Mouse (Mus musculus) lung, embryonic 16.5 days (tissue): ENCODE measurements at regions not wholly inside any gene's neighbourhood (a gene's known extent, or its start where the extent isn't known, plus 50 kb on each side); places are given as distances from the start of the nearest gene placed in this dataset.
A peak's percentile ranks its signal among the peaks of the same experiment; 100 is the strongest.

Experiments
- ATAC-seq: fragments of 200-750 bp; cut with Nextera tagmentation; 2 replicates; pipeline ENCODE4 v1.8.0; 2017; ENCODE audit warnings: low read depth, mild to moderate bottlenecking, moderate library complexity
- H3K27ac ChIP-seq: fragments of 300-500 bp; sonication (generic); 2 replicates; pipeline ENCODE4 v1.5.1; 2014; ENCODE audit warnings: mild to moderate bottlenecking, control low read depth, low read length
- H3K27me3 ChIP-seq: fragments of 300-500 bp; sonication (generic); 2 replicates; pipeline ENCODE4 v1.6.1; 2014; ENCODE audit warnings: low read depth, low read length, mixed read lengths; ENCODE audit not compliant: control insufficient read depth, insufficient read depth
- H3K36me3 ChIP-seq: fragments of 300-500 bp; sonication (generic); 2 replicates; pipeline ENCODE4 v1.6.1; 2014; ENCODE audit warnings: low read length; ENCODE audit not compliant: control insufficient read depth, insufficient read depth
- H3K4me1 ChIP-seq: fragments of 300-500 bp; sonication (generic); replicated peaks from 2 replicates; pipeline ENCODE4 v1.6.1; 2014; ENCODE audit warnings: low read length, mixed read lengths; ENCODE audit not compliant: control insufficient read depth, insufficient read depth
- H3K4me2 ChIP-seq: fragments of 300-500 bp; sonication (generic); 2 replicates; pipeline ENCODE4 v1.6.1; 2014; ENCODE audit warnings: low read depth, low read length, control low read depth
- H3K4me3 ChIP-seq: fragments of 300-500 bp; sonication (generic); 2 replicates; pipeline ENCODE4 v1.5.1; 2014; ENCODE audit warnings: mild to moderate bottlenecking, low read length, control low read depth
- H3K9ac ChIP-seq: fragments of 300-500 bp; sonication (generic); 2 replicates; pipeline ENCODE4 v1.6.1; 2014; ENCODE audit warnings: low read length, control low read depth
- H3K9me3 ChIP-seq: fragments of 300-500 bp; sonication (generic); 2 replicates; pipeline ENCODE4 v1.6.1; 2016; ENCODE audit warnings: low read length; ENCODE audit not compliant: control insufficient read depth
- WGBS: fragments of 180-500 bp; shearing (Covaris S2); extraction: QIAGEN DNeasy Blood & Tissue Kit; methylation state at CpG from one replicate; pipeline ENCODE4 v1.1.7; 2014; 5-methylcytosine and 5-hydroxymethylcytosine counted together

DNA sequence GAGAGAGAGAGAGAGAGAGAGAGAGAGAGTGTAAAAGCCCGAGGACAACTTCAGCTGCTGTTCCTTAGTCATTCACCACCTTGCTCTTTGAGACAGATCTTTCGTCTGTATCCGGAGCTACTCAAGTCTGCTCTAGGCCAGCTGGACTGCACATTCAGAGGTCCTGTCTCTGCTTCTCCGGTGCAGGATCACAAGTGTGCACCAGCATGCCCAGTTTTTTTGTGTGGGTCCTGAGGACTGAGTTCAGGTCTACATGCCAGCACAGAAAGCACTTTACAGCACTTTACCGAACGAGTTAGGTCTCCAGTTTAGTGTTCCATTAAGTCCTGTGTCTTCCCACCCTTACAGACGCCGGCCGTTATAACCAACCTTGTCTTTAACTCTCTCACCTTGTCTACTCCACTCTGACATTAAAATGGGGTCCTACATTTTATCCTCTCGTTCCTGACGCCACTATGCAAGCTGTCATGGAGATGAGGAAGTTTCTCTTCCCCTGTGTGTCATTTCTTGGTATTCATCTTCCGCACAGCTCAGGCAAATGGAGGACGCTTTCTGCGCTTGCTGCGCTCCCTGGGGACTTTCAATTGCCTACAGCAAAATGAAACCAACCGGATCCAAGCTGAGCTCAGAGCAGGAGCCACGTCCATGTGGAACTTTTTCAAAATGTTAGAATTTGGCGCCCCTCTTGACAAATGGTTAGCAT, 249.5 kb downstream of the Ankrd50 start:
- no peaks in the 10 kb centered on the region for H3K27me3 ChIP-seq
- peaks cover 13% of the 10 kb centered on the region for H3K4me1 ChIP-seq
- no peak overlapping the region for H3K27ac ChIP-seq
- H3K9ac ChIP-seq: no peak overlapping the region
- ATAC-seq: no peak
- 69% methylated on average over 18 of the region's 18 CpGs for WGBS
- no peaks in the 10 kb centered on the region for H3K9me3 ChIP-seq
- H3K4me3 ChIP-seq: peak overlapping the region; percentile 10; the same call in 1 of the 2 replicates
- peak overlapping the region; percentile 32 for H3K4me2 ChIP-seq
- H3K36me3 ChIP-seq: no peaks in the 10 kb centered on the region

DNA sequence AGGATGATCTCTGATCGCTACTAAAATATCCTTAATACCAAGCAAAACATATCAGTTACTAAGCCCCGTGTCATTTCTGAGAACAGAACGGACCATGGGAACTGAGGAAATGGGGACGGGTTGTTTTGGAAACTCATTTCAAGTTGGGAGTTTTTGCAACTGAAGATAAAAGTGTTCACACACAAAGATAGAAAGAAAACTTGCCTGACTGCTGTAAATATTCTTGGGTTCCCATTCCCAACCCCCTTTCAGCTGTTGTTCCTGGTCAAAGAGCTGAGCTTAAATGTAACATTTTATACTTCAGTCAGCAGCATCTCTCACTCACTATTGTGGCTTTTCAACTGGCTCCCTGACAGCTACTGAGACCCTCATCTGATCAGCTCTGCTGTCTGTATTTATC, 250.1 kb downstream of the Ankrd50 start:
- no peak for ATAC-seq
- 48% methylated on average over 4 of the region's 4 CpGs for WGBS
- Histone ChIP-seq H3K27me3 (no peaks in the 10 kb centered on the region), H3K4me2 (no peak overlapping the region), H3K4me3 (no peak overlapping the region), H3K27ac (no peak overlapping the region), H3K9me3 (no peaks in the 10 kb centered on the region), H3K9ac (no peak overlapping the region), H3K4me1 (peaks cover 13% of the 10 kb centered on the region), H3K36me3 (no peaks in the 10 kb centered on the region)

DNA sequence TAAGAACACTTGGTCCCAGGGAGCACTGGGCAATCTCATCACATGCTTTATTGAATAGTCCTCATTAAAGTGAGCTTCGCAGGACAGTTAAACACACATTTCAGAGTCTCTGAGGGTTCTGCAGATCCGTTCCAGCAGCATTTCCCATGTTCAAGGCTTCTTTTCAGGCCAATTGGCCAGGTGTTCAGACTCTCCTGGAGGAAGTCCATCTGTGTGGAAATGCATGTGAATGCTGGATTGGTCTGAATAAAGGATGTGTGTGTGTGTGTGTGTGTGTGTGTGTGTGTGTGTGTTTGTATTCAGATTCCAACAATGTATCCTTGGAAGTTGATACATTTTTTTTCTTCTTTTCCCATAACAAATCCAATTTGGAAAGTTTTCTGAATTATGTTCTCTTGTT, 250.6 kb downstream of the Ankrd50 start:
- no peak for ATAC-seq
- Histone ChIP-seq H3K36me3 (no peaks in the 10 kb centered on the region), H3K4me2 (no peak overlapping the region), H3K9ac (no peak overlapping the region), H3K27ac (no peak overlapping the region), H3K9me3 (no peaks in the 10 kb centered on the region), H3K4me3 (no peak overlapping the region), H3K27me3 (no peaks in the 10 kb centered on the region), H3K4me1 (peaks cover 13% of the 10 kb centered on the region)
- 60% methylated on average over 2 of the region's 2 CpGs for WGBS

DNA sequence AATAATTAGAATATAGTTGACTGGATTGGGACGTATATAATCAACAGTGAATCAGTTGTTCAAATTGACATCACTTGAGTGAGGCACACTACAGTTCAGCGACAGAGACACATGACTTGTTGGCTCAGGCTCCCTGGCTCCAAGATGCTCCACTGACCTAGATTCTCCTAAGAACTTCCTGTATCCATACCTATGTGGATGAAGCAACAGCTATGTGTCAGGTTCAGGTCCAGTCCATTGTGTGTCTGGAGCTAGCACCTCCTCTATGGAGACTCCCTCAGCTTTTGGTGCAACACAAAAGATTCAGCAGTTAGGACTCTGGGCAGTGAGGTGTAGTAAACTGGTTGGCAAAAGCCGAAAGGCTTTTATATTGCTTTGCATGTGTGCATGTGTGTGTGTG, 251.6 kb downstream of the Ankrd50 start:
- Histone ChIP-seq H3K27ac (no peak overlapping the region), H3K4me1 (peaks cover 13% of the 10 kb centered on the region), H3K27me3 (no peaks in the 10 kb centered on the region), H3K36me3 (no peaks in the 10 kb centered on the region), H3K4me3 (no peak overlapping the region), H3K9me3 (no peaks in the 10 kb centered on the region), H3K4me2 (no peak overlapping the region), H3K9ac (no peak overlapping the region)
- 82% methylated on average over 3 of the region's 3 CpGs for WGBS
- ATAC-seq: no peak

DNA sequence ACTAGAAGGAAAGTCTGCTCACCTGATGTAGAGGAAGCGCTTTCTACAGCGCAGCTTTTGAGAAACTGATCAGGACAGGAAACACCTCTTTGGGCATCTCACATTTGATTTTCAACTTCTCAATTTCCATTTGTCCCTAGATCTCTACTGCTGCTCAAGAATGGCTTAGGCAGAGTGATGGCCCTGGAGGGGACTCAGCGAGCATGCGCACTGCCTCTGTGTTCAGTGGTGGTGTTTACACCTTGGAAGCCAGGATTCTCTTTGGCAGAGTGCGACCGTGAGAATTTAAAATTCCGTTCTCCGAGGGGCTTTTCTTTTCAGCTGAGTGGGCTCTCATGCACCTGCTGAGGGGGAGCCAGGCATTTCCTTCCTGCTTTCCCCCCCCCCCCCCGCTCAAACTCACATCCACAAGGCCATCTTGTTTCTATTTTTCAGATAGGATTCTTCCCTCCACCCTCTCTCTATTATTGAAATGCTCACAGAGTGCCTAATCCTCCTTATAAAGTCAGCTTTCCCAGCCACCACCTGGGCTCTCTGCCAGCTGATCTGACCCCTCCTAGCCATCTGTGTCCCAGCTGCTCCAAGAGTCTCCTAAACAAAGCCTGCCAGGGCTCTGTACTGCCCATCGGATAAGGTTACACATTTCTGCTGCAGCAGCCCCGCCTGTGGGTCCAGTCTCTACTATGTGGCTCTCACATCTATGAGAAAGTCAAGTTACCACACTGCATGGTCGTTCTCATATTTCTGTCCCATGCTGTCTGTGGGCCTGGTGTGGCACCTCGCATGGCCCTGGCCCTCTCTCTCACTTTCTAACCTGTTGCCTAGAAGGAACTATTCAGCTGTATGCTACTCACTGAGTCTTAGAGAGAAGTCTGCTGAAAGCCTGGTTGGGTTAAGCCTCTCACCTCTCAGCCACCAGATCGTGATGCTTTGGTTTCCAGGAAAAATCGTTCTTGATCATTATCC, 252.2 kb downstream of the Ankrd50 start:
- no peak overlapping the region for H3K4me3 ChIP-seq

DNA sequence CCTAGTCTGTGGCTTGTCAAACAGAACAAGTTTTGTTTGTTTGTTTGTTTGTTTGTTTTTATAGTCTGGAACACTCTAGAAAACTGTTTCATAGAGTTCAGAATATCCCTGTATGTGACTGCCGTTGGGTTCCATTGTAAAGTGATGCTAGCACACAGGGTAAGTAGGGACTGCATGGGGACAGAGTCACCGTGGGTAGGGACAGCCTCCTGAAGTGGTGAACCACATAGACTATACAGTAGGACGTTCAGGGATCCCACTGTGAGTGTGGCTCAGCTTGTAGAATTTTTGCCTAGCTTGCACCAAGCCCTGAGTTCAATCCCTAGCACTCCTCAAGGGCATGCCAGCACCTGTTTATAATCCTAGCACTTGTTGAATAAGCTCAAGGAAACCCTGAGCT, 253.1 kb downstream of the Ankrd50 start:
- Histone ChIP-seq H3K4me2 (no peak overlapping the region), H3K4me1 (peaks cover 13% of the 10 kb centered on the region), H3K9ac (no peak overlapping the region), H3K4me3 (no peak overlapping the region), H3K27me3 (no peaks in the 10 kb centered on the region), H3K9me3 (no peaks in the 10 kb centered on the region), H3K36me3 (no peaks in the 10 kb centered on the region), H3K27ac (no peak overlapping the region)
- WGBS: 71% methylated on average over 3 of the region's 3 CpGs
- ATAC-seq: no peak

More for the DNA sequence above, 252.2 kb downstream of the Ankrd50 start:
- Histone ChIP-seq H3K4me2 (peak overlapping the region; percentile 26; the same call in 1 of the 2 replicates), H3K9me3 (no peaks in the 10 kb centered on the region), H3K27me3 (no peaks in the 10 kb centered on the region), H3K36me3 (no peaks in the 10 kb centered on the region), H3K4me1 (peaks cover 13% of the 10 kb centered on the region), H3K9ac (no peak overlapping the region), H3K27ac (peak overlapping the region; percentile 62)
- WGBS: 36% methylated on average over 14 of the region's 15 CpGs
- ATAC-seq: peak; percentile 90

DNA sequence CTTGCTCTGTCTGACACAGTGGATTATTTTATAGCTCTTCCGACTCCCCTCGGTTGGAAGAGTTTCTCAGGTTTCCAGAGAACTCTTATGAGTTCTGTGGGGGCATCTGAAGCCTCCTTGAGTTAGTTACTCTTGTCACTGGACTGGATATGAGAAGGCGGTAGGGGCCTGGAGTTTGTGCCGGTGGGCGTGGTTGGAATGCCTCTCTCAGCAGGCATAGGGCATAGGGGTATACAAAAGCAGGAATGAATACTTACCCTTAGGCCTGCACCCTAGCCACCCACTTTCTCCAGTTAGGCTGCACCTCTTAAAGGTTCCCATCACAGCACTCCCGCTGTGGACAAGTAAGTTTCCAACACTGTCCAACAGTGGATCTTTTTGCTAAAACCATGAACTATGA, 253.8 kb downstream of the Ankrd50 start:
- Histone ChIP-seq H3K4me1 (peaks cover 13% of the 10 kb centered on the region), H3K27me3 (no peaks in the 10 kb centered on the region), H3K4me2 (no peak overlapping the region), H3K9ac (no peak overlapping the region), H3K4me3 (no peak overlapping the region), H3K9me3 (no peaks in the 10 kb centered on the region), H3K36me3 (no peaks in the 10 kb centered on the region), H3K27ac (no peak overlapping the region)
- no peak for ATAC-seq
- 78% methylated on average over 6 of the region's 6 CpGs for WGBS

DNA sequence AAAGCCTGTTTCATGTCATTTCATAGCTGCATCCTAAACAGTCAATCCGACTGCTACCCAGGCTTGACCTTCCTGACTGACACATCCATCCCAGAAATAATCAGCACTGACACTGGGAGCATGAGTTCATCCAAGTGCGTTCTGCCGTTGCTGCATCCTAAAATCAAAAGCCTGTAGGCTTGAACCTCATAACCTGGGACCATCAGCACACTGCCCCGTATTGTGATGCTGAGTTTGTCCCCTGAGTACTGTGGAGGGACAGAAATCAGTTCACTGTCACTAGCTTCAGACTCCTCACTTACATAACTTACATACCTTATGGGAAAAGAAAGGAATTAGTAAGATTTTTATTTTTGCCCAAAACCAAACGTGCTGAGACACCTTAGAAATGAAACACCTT, 255.0 kb downstream of the Ankrd50 start:
- peaks cover 13% of the 10 kb centered on the region for H3K4me1 ChIP-seq
- no peaks in the 10 kb centered on the region for H3K36me3 ChIP-seq
- no peak overlapping the region for H3K4me2 ChIP-seq
- no peak overlapping the region for H3K9ac ChIP-seq
- H3K27ac ChIP-seq: no peak overlapping the region
- no peaks in the 10 kb centered on the region for H3K9me3 ChIP-seq
- ATAC-seq: no peak
- WGBS: 67% methylated on average over 5 of the region's 5 CpGs
- no peak overlapping the region for H3K4me3 ChIP-seq
- no peaks in the 10 kb centered on the region for H3K27me3 ChIP-seq

DNA sequence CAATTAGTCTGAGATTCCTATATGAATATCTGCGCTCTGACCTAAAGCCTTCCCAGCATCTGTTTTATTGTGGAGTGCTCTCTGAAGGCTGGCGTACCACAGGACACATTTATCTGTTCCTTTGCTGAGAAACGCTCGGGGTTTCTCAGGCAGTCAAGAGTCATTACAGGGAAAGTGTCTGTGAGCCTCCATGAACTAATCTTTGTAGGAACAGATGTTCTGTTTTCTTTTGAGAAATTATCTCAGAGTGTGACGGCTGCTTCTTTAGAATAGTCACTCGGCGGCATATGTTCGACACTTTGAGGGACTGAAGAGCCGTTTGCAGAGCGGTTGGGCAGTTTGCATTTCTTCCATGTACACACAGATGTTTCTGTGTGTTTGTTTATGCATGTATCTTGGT, 255.6 kb downstream of the Ankrd50 start:
- H3K4me3 ChIP-seq: no peak overlapping the region
- peaks cover 13% of the 10 kb centered on the region for H3K4me1 ChIP-seq
- H3K9ac ChIP-seq: no peak overlapping the region
- no peaks in the 10 kb centered on the region for H3K36me3 ChIP-seq
- no peaks in the 10 kb centered on the region for H3K9me3 ChIP-seq
- H3K27me3 ChIP-seq: no peaks in the 10 kb centered on the region
- 49% methylated on average over 10 of the region's 10 CpGs for WGBS
- ATAC-seq: no peak
- no peak overlapping the region for H3K27ac ChIP-seq
- no peak overlapping the region for H3K4me2 ChIP-seq
